Mouse (Mus musculus) ES-Bruce4 (cell line): ENCODE measurements around the gene Pgd.

Source experiments
- CTCF ChIP-seq: IDR thresholded peaks from one replicate; pipeline ENCODE4 v1.8.1; 2011; ENCODE audit warnings: low read depth, low read length
- EP300 ChIP-seq: IDR thresholded peaks from 2 replicates; pipeline ENCODE4 v1.6.1; 2011; ENCODE audit warnings: low read depth, low read length; ENCODE audit not compliant: insufficient read depth
- POLR2A ChIP-seq: IDR thresholded peaks from one replicate; pipeline ENCODE4 v1.8.1; 2011; ENCODE audit warnings: low read length; ENCODE audit not compliant: insufficient read depth

DNA sequence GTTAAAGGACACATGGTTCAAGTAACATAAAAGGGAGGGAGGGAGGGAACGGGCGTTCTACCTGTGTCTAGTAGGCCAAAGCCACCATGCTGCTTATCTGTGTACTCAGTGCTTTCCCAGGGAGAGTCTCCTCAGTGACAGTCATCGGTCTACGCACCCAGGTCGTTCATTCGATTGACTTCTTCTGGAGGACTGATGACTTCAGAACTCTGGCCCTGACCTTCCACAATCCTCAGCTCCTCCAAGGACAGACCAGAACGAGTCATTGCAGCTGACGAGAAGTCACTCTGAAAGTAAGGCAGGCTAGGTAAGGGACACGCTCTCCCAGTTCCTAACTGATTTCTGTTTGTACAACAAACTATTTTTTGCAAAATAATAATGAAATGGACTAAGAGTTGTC is 46.9 kb upstream of the Pgd start:
- no peak for TF ChIP-seq CTCF
- no peak for TF ChIP-seq POLR2A
- TF ChIP-seq EP300: no peak
